Comparison of ENCODE assay signal across 8 mouse cellular contexts in genomic region chr11:98959437-98960312, GRCm38 (mm10). TPM values are rescaled to one million over a fixed set of nuclear protein-coding genes. Genes with fewer than 3 reads are reported as not detected.
A peak's percentile ranks its signal among the peaks of the same experiment; 100 is the strongest.
DNase-seq lines count a peak whose midpoint lies in the region; ATAC-seq and TF ChIP-seq lines count a peak whose summit lies in the region.

No protein-coding gene starts in this region.

- no peak for ATAC-seq in cerebellum, adult (ENCODE audit: insufficient number of reproducible peaks, low FRiP score, low TSS enrichment)
- ATAC-seq in megakaryocyte-erythroid progenitor cell, adult 5-6 weeks (replicated peaks; ENCODE audit: low FRiP score, low TSS enrichment, poor library complexity, severe bottlenecking) = peak; percentile 82

- H3K36me3 ChIP-seq in forebrain, embryonic 10.5 days (replicated peaks) = peaks cover 16% of the 10 kb centered on the region
- peaks cover 2% of the 10 kb centered on the region; the same call in 1 of the 2 replicates for H3K36me3 ChIP-seq in small intestine, adult 2 months (ENCODE audit: control insufficient read depth, insufficient read depth, low read length)

- peak; percentile 63 for DNase-seq in cerebellum, adult 11-12 months
- peak; percentile 92 for DNase-seq in adrenal gland, postnatal 14 days
- peak; percentile 61 for DNase-seq in forebrain, embryonic 10.5 days (ENCODE audit: extremely low spot score, low spot score)
- peak; percentile 86 for DNase-seq in heart, postnatal 14 days
- peak; percentile 87 to 91 for DNase-seq in kidney, postnatal 4 days

- peaks cover 41% of the 10 kb centered on the region for H3K27me3 ChIP-seq in forebrain, embryonic 10.5 days (ENCODE audit: poor library complexity, severe bottlenecking)
- no peaks in the 10 kb centered on the region for H3K27me3 ChIP-seq in small intestine, adult 2 months (ENCODE audit: control insufficient read depth, insufficient read depth, low read length)

- under 1% methylated on average over 42 of the region's 43 CpGs for WGBS in forebrain, embryonic 10.5 days
- under 1% methylated on average over 43 of the region's 43 CpGs for WGBS in small intestine, adult 2 months

- H3K4me3 ChIP-seq in forebrain, embryonic 10.5 days = peak overlapping the region; percentile 80
- H3K4me3 ChIP-seq in small intestine, adult 2 months (ENCODE audit: low read depth, low read length) = peak overlapping the region; percentile 72

- TF ChIP-seq POLR2A in small intestine, adult 2 months (IDR thresholded peaks at IDR 0.05; ENCODE audit: low read depth, low read length) = peak; percentile 89

- no peaks in the 10 kb centered on the region for H3K9me3 ChIP-seq in forebrain, embryonic 10.5 days

- peaks cover 80% of the 10 kb centered on the region for H3K4me1 ChIP-seq in forebrain, embryonic 10.5 days
- peaks cover 35% of the 10 kb centered on the region for H3K4me1 ChIP-seq in small intestine, adult 2 months (ENCODE audit: control insufficient read depth, insufficient read depth, insufficient read length, low read length)

- intact Hi-C loops in heart, postnatal 14 days (cut with DNase I) = no loop called here

- no peak for TF ChIP-seq CTCF in small intestine, adult 2 months (IDR thresholded peaks at IDR 0.05; ENCODE audit: extremely low read depth, insufficient read length, insufficient replicate concordance, low read depth, low read length)

- peak overlapping the region; percentile 87 for H3K27ac ChIP-seq in forebrain, embryonic 10.5 days
- peak overlapping the region; percentile 88 for H3K27ac ChIP-seq in small intestine, adult 2 months (ENCODE audit: insufficient read depth, low read depth, low read length)

RNA-seq across cellular contexts. Expression of gene Gjd3, which starts 23.1 kb away (rescaled TPM):
- total RNA-seq in adrenal gland, postnatal 14 days (2021) = not detected in 2 replicates
- 0.20 and 0.24 TPM in 2 replicates for polyA plus RNA-seq in forebrain, embryonic 10.5 days (2016; fragmentation: Nextera tagmentation; extraction: Ambion mirVana)
- total RNA-seq in heart, postnatal 14 days (2021) = 1 to 10 TPM; 1.5 to 2.0 TPM
- total RNA-seq in megakaryocyte-erythroid progenitor cell, adult 5-6 weeks (2014; fragmentation: Nextera tagmentation) = not detected in 2 replicates
- not detected in 2 replicates for total RNA-seq in megakaryocyte-erythroid progenitor cell, adult 5-6 weeks (2017)
- 3.6 and 5.8 TPM in 2 replicates for polyA plus RNA-seq in small intestine, adult 2 months (2012; rRNA removed)

RNA-seq across cellular contexts. Expression of gene Rara, which starts 32.1 kb away (rescaled TPM):
- 24.5 and 29.3 TPM in 2 replicates for total RNA-seq in adrenal gland, postnatal 14 days (2021)
- 16.9 and 19.3 TPM in 2 replicates for polyA plus RNA-seq in forebrain, embryonic 10.5 days (2016; fragmentation: Nextera tagmentation; extraction: Ambion mirVana)
- 10 to 100 TPM; 17.9 to 21.6 TPM for total RNA-seq in heart, postnatal 14 days (2021)
- total RNA-seq in megakaryocyte-erythroid progenitor cell, adult 5-6 weeks (2014; fragmentation: Nextera tagmentation) = 7.8 and 15.9 TPM in 2 replicates
- total RNA-seq in megakaryocyte-erythroid progenitor cell, adult 5-6 weeks (2017) = 2.2 and 3.0 TPM in 2 replicates
- polyA plus RNA-seq in small intestine, adult 2 months (2012; rRNA removed) = 25.3 and 56.3 TPM in 2 replicates

RNA-seq across cellular contexts. Expression of gene Cdc6, which starts 52.1 kb away (rescaled TPM):
- total RNA-seq in adrenal gland, postnatal 14 days (2021) = 3.5 and 5.8 TPM in 2 replicates
- 68.7 and 75.8 TPM in 2 replicates for polyA plus RNA-seq in forebrain, embryonic 10.5 days (2016; fragmentation: Nextera tagmentation; extraction: Ambion mirVana)
- 1 to 10 TPM in 1 of 2 experiments, under 1 TPM in 1; 0.72 to 2.2 TPM for total RNA-seq in heart, postnatal 14 days (2021)
- total RNA-seq in megakaryocyte-erythroid progenitor cell, adult 5-6 weeks (2014; fragmentation: Nextera tagmentation) = 85.0 and 101 TPM in 2 replicates
- 67.8 and 78.7 TPM in 2 replicates for total RNA-seq in megakaryocyte-erythroid progenitor cell, adult 5-6 weeks (2017)
- 0.37 and 0.65 TPM in 2 replicates for polyA plus RNA-seq in small intestine, adult 2 months (2012; rRNA removed)

Comparison
In these comparisons a context has a peak if more than half of its experiments do, and no peak if none do; other contexts are left out.
1. RNA of gene Cdc6, which starts 52.1 kb away (total RNA-seq): 67.8 to 101 TPM in megakaryocyte-erythroid progenitor cell, adult 5-6 weeks; 3.5 to 5.8 TPM in adrenal gland, postnatal 14 days and 0.72 to 2.2 TPM in heart, postnatal 14 days; every median in the first group is over 10 times any median in the second.
2. Peak in every context shown above with its lines, with median percentiles within 50 percentile points of each other: DNase-seq.